Mouse (Mus musculus) heart, embryonic 16.5 days (tissue): ENCODE data around the gene Macrod2. TPM values are rescaled to one million over a fixed set of nuclear protein-coding genes. Genes with fewer than 3 reads are reported as not detected.

Experiments used
- ATAC-seq: fragments of 200-750 bp; cut with Nextera tagmentation; replicated peaks from 2 replicates; pipeline ENCODE4 v1.8.0; 2017; ENCODE audit warnings: moderate number of reproducible peaks; ENCODE audit not compliant: insufficient read depth, low FRiP score; ENCODE audit errors: extremely low read depth
- H3K27ac ChIP-seq: fragments of 300-500 bp; sonication (generic); 2 replicates; pipeline ENCODE4 v1.5.1; 2014; ENCODE audit warnings: mild to moderate bottlenecking, low read length, control low read depth, moderate library complexity
- H3K27me3 ChIP-seq: fragments of 300-500 bp; sonication (generic); 2 replicates; pipeline ENCODE4 v1.6.1; 2014; ENCODE audit warnings: low read length, mixed read lengths; ENCODE audit not compliant: control insufficient read depth, insufficient read depth
- H3K36me3 ChIP-seq: fragments of 300-500 bp; sonication (generic); 2 replicates; pipeline ENCODE4 v1.6.1; 2014; ENCODE audit not compliant: control insufficient read depth, insufficient read depth
- H3K4me1 ChIP-seq: fragments of 300-500 bp; sonication (generic); 2 replicates; pipeline ENCODE4 v1.6.1; 2014; ENCODE audit warnings: low read length, mixed read lengths; ENCODE audit not compliant: control insufficient read depth, insufficient read depth
- H3K4me2 ChIP-seq: fragments of 300-500 bp; sonication (generic); 2 replicates; pipeline ENCODE4 v1.6.1; 2014; ENCODE audit warnings: low read depth, mild to moderate bottlenecking, control low read depth, low read length
- H3K4me3 ChIP-seq: fragments of 300-500 bp; sonication (generic); 2 replicates; pipeline ENCODE4 v1.5.1; 2014; ENCODE audit warnings: mild to moderate bottlenecking, control low read depth, low read length
- H3K9ac ChIP-seq: fragments of 300-500 bp; sonication (generic); 2 replicates; pipeline ENCODE4 v1.6.1; 2014; ENCODE audit warnings: low read length, control low read depth
- H3K9me3 ChIP-seq: fragments of 300-500 bp; sonication (generic); replicated peaks from 2 replicates; pipeline ENCODE4 v1.6.1; 2016; ENCODE audit warnings: low read length; ENCODE audit not compliant: control insufficient read depth
- WGBS: fragments of 180-500 bp; shearing (Covaris S2); extraction: QIAGEN DNeasy Blood & Tissue Kit; methylation state at CpG from one replicate; pipeline ENCODE4 v1.1.7; 2014; 5-methylcytosine and 5-hydroxymethylcytosine counted together
- polyA plus RNA-seq: library from polyadenylated mRNA; unstranded; fragments of >200 nt; fragmentation: Nextera tagmentation; extraction: Ambion mirVana; gene quantifications from 2 replicates; pipeline ENCODE4 v1.2.1, GENCODE M21; 2015

The Macrod2 gene
- polyA plus RNA-seq, 1 experiment from 2014 or later, result 23.2 TPM

GRCm38 (mm10) chr2:140826241-140826640 lies 431.1 kb downstream of the Macrod2 start:
- ATAC-seq, result no peak

GRCm38 (mm10) chr2:140828859-140829258 lies 433.8 kb downstream of the Macrod2 start:
- 79% methylated on average over 5 of the region's 5 CpGs for WGBS
- Histone ChIP-seq H3K27me3 (no peaks in the 10 kb centered on the region), H3K4me1 (no peaks in the 10 kb centered on the region), H3K36me3 (no peaks in the 10 kb centered on the region), H3K9ac (no peak overlapping the region), H3K4me2 (no peak overlapping the region), H3K9me3 (no peaks in the 10 kb centered on the region), H3K4me3 (no peak overlapping the region), H3K27ac (no peak overlapping the region)
- no peak for ATAC-seq

More at GRCm38 (mm10) chr2:140826241-140826640, 431.1 kb downstream of the Macrod2 start:
- H3K27me3 ChIP-seq, result no peaks in the 10 kb centered on the region
- H3K27ac ChIP-seq, result no peak overlapping the region
- H3K9me3 ChIP-seq, result no peaks in the 10 kb centered on the region
- H3K9ac ChIP-seq, result no peak overlapping the region
- H3K4me1 ChIP-seq, result no peaks in the 10 kb centered on the region
- no peaks in the 10 kb centered on the region for H3K36me3 ChIP-seq
- H3K4me2 ChIP-seq, result no peak overlapping the region
- H3K4me3 ChIP-seq, result no peak overlapping the region
- WGBS, result 71% methylated on average over 2 of the region's 2 CpGs

DNA sequence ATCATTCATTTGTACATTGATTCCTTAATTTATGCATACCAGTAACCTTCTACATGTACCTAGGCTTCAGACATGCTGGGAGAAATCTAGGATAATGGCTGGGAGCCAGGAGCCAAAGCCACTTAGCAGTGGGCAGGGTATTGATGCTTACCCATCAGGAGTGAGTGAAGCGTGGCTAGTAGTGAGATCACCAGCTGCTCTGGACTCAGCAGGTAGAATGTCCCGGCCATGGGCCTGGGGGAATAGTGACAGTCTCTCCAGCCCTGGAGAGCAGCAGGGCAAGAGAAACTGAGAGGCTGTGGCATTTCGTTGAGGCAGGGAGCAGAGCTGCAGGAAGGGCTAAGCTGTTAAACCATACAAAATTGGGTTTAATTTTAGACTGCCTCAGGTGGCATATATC lies 435.0 kb downstream of the Macrod2 start:
- Histone ChIP-seq H3K27me3 (no peaks in the 10 kb centered on the region), H3K9ac (no peak overlapping the region), H3K4me2 (no peak overlapping the region), H3K27ac (no peak overlapping the region), H3K36me3 (no peaks in the 10 kb centered on the region), H3K4me1 (0 out of 2 replicates have a peak, but pooled peaks cover 2% of the 10 kb centered on the region), H3K4me3 (no peak overlapping the region), H3K9me3 (no peaks in the 10 kb centered on the region)
- ATAC-seq, result no peak
- 46% methylated on average over 3 of the region's 3 CpGs for WGBS

DNA sequence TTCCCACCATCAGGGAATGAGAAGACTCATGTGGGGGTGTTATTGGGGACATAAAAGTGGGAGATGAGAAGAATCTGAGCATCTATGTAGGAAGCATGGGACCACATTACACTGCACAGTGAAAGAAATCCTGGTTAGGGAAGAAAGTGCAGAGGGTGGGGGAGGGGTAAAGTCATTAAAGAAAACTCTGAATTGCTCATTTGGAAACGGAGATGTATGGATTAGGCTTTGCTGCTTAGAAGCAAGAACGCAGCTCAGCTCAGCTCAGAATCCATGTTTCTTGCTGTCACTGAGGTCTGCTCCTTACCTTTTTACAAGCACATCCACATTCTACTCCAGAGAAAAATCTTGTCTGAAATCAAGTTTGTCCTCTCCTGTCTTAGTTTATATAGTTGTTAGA lies 444.3 kb downstream of the Macrod2 start:
- no peak for ATAC-seq
- Histone ChIP-seq H3K4me3 (no peak overlapping the region), H3K4me1 (peaks cover 25% of the 10 kb centered on the region), H3K27ac (no peak overlapping the region), H3K9ac (no peak overlapping the region), H3K27me3 (no peaks in the 10 kb centered on the region), H3K36me3 (no peaks in the 10 kb centered on the region), H3K9me3 (no peaks in the 10 kb centered on the region), H3K4me2 (no peak overlapping the region; the same call in 1 of the 2 replicates)
- 63% methylated on average over 2 of the region's 2 CpGs for WGBS

DNA sequence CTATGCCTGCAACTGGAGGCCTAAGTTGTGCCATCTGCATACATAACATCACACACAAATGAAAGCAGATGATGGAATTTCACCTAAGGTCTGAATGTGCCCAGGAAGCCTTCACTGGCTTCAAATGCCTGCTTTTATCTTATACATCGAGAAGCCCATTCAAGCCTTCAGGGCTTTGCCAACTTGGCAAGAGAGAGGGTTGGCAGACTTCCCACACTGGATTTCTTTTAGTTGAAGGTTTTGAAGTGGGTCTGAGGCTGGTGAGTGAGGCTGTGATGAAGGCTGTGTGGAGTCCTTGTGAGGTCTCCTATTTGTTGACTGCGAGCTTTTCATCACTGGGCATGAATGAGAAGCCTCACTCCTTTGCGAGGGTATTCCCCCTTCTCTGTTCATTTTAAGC lies 444.8 kb downstream of the Macrod2 start:
- Histone ChIP-seq H3K4me2 (no peak overlapping the region; the same call in 1 of the 2 replicates), H3K27ac (no peak overlapping the region)

GRCm38 (mm10) chr2:140844030-140844429 lies 448.9 kb downstream of the Macrod2 start:
- no peaks in the 10 kb centered on the region for H3K36me3 ChIP-seq
- no peak overlapping the region for H3K9ac ChIP-seq
- H3K4me2 ChIP-seq, result no peak overlapping the region
- WGBS, result 66% methylated on average over 5 of the region's 5 CpGs
- no peak for ATAC-seq
- H3K4me3 ChIP-seq, result no peak overlapping the region
- no peaks in the 10 kb centered on the region for H3K9me3 ChIP-seq
- no peaks in the 10 kb centered on the region for H3K27me3 ChIP-seq
- no peak overlapping the region for H3K27ac ChIP-seq
- H3K4me1 ChIP-seq, result peaks cover 20% of the 10 kb centered on the region

More for the DNA sequence above, 444.8 kb downstream of the Macrod2 start:
- peak; percentile 90 for ATAC-seq
- Histone ChIP-seq H3K27me3 (no peaks in the 10 kb centered on the region), H3K4me1 (peaks cover 27% of the 10 kb centered on the region), H3K9me3 (no peaks in the 10 kb centered on the region), H3K36me3 (no peaks in the 10 kb centered on the region), H3K9ac (no peak overlapping the region), H3K4me3 (no peak overlapping the region)
- 26% methylated on average over 3 of the region's 3 CpGs for WGBS

- no peak for ATAC-seq
- no peak overlapping the region for H3K4me3 ChIP-seq
- WGBS, result 89% methylated on average over 5 of the region's 5 CpGs
Observed at GRCm38 (mm10) chr2:140847817-140848428, 452.8 kb downstream of the Macrod2 start.

GRCm38 (mm10) chr2:140853538-140853937 lies 458.4 kb downstream of the Macrod2 start:
- Histone ChIP-seq H3K27ac (no peak overlapping the region), H3K4me1 (peaks cover 11% of the 10 kb centered on the region), H3K36me3 (no peaks in the 10 kb centered on the region), H3K27me3 (no peaks in the 10 kb centered on the region), H3K9ac (no peak overlapping the region), H3K9me3 (no peaks in the 10 kb centered on the region), H3K4me2 (no peak overlapping the region), H3K4me3 (no peak overlapping the region)
- ATAC-seq, result no peak
- WGBS, result 53% methylated on average over 9 of the region's 9 CpGs

More at GRCm38 (mm10) chr2:140847817-140848428, 452.8 kb downstream of the Macrod2 start:
- Histone ChIP-seq H3K27ac (no peak overlapping the region), H3K9me3 (no peaks in the 10 kb centered on the region), H3K36me3 (no peaks in the 10 kb centered on the region), H3K4me1 (peaks cover 13% of the 10 kb centered on the region), H3K9ac (no peak overlapping the region), H3K27me3 (no peaks in the 10 kb centered on the region), H3K4me2 (no peak overlapping the region)

- Histone ChIP-seq H3K27ac (no peak overlapping the region), H3K36me3 (no peaks in the 10 kb centered on the region), H3K9me3 (no peaks in the 10 kb centered on the region), H3K4me2 (no peak overlapping the region), H3K4me1 (peaks cover 13% of the 10 kb centered on the region), H3K9ac (no peak overlapping the region), H3K27me3 (no peaks in the 10 kb centered on the region), H3K4me3 (no peak overlapping the region)
- no peak for ATAC-seq
- 68% methylated on average over 1 of the region's 1 CpGs for WGBS
Observed at GRCm38 (mm10) chr2:140861356-140861755, 466.2 kb downstream of the Macrod2 start.
